Mouse (Mus musculus) intestine, embryonic 16.5 days (tissue): ENCODE measurements at regions not wholly inside any gene's neighbourhood (a gene's known extent, or its start where the extent isn't known, plus 50 kb on each side); places are given as distances from the start of the nearest gene placed in this dataset.

Source experiments
- ATAC-seq: fragments of 200-750 bp; cut with Nextera tagmentation; 2 replicates; pipeline ENCODE4 v1.8.0; 2017; ENCODE audit warnings: moderate TSS enrichment, moderate library complexity
- H3K27ac ChIP-seq: fragments of 300-500 bp; sonication (generic); 2 replicates; pipeline ENCODE4 v1.5.1; 2014; ENCODE audit warnings: mild to moderate bottlenecking, low read length
- H3K27me3 ChIP-seq: fragments of 300-500 bp; sonication (generic); replicated peaks from 2 replicates; pipeline ENCODE4 v1.6.1; 2014; ENCODE audit warnings: low read length, control low read depth, mixed read lengths; ENCODE audit not compliant: control insufficient read depth, insufficient read depth
- H3K36me3 ChIP-seq: fragments of 300-500 bp; sonication (generic); 2 replicates; pipeline ENCODE4 v1.6.1; 2014; ENCODE audit warnings: low read length, control low read depth; ENCODE audit not compliant: control insufficient read depth, insufficient read depth
- H3K4me1 ChIP-seq: fragments of 300-500 bp; sonication (generic); 2 replicates; pipeline ENCODE4 v1.6.1; 2014; ENCODE audit warnings: low read length, control low read depth, mixed read lengths; ENCODE audit not compliant: control insufficient read depth, insufficient read depth
- H3K4me2 ChIP-seq: fragments of 300-500 bp; sonication (generic); 2 replicates; pipeline ENCODE4 v1.6.1; 2014; ENCODE audit warnings: low read depth, low read length, control low read depth
- H3K4me3 ChIP-seq: fragments of 300-500 bp; sonication (generic); 2 replicates; pipeline ENCODE4 v1.5.1; 2014; ENCODE audit warnings: mild to moderate bottlenecking, low read length
- H3K9ac ChIP-seq: fragments of 300-500 bp; sonication (generic); 2 replicates; pipeline ENCODE4 v1.6.1; 2014; ENCODE audit warnings: low read depth, low read length
- H3K9me3 ChIP-seq: fragments of 300-500 bp; sonication (generic); 2 replicates; pipeline ENCODE4 v1.6.1; 2016; ENCODE audit warnings: low read length, control low read depth; ENCODE audit not compliant: control insufficient read depth
- WGBS: fragments of 180-500 bp; shearing (Covaris S2); extraction: QIAGEN DNeasy Blood & Tissue Kit; methylation state at CpG from one replicate; pipeline ENCODE4 v1.1.7; 2014; 5-methylcytosine and 5-hydroxymethylcytosine counted together

- WGBS: 80% methylated on average over 5 of the region's 5 CpGs
- Histone ChIP-seq H3K36me3 (no peaks in the 10 kb centered on the region), H3K4me2 (no peak overlapping the region), H3K9ac (no peak overlapping the region), H3K27me3 (no peaks in the 10 kb centered on the region), H3K9me3 (no peaks in the 10 kb centered on the region), H3K27ac (no peak overlapping the region), H3K4me3 (no peak overlapping the region), H3K4me1 (0 out of 2 replicates have a peak, but pooled peaks cover 2% of the 10 kb centered on the region)
- ATAC-seq: no peak
Observed at GRCm38 (mm10) chr3:18640286-18640685, 692.1 kb downstream of the Cypt12 start.

- Histone ChIP-seq H3K4me1 (0 out of 2 replicates have a peak, but pooled peaks cover 2% of the 10 kb centered on the region), H3K9me3 (no peaks in the 10 kb centered on the region), H3K9ac (no peak overlapping the region), H3K36me3 (no peaks in the 10 kb centered on the region), H3K27me3 (no peaks in the 10 kb centered on the region), H3K27ac (no peak overlapping the region), H3K4me3 (no peak overlapping the region), H3K4me2 (no peak overlapping the region)
- WGBS: 76% methylated on average over 1 of the region's 1 CpGs
- ATAC-seq: no peak
Observed at GRCm38 (mm10) chr3:18641688-18642087, 693.5 kb downstream of the Cypt12 start.

- 60% methylated on average over 4 of the region's 4 CpGs for WGBS
- Histone ChIP-seq H3K4me3 (no peak overlapping the region), H3K27me3 (no peaks in the 10 kb centered on the region), H3K4me2 (no peak overlapping the region), H3K4me1 (0 out of 2 replicates have a peak, but pooled peaks cover 2% of the 10 kb centered on the region), H3K27ac (no peak overlapping the region), H3K36me3 (no peaks in the 10 kb centered on the region), H3K9me3 (no peaks in the 10 kb centered on the region), H3K9ac (no peak overlapping the region)
- ATAC-seq: no peak
Observed at GRCm38 (mm10) chr3:18643408-18644035, 695.3 kb downstream of the Cypt12 start.

GRCm38 (mm10) chr3:18645481-18645880 is 697.3 kb downstream of the Cypt12 start:
- H3K4me3 ChIP-seq: no peak overlapping the region
- no peak overlapping the region for H3K4me2 ChIP-seq
- H3K27ac ChIP-seq: no peak overlapping the region
- 70% methylated on average over 7 of the region's 7 CpGs for WGBS
- H3K36me3 ChIP-seq: no peaks in the 10 kb centered on the region
- H3K9me3 ChIP-seq: no peaks in the 10 kb centered on the region
- 0 out of 2 replicates have a peak, but pooled peaks cover 2% of the 10 kb centered on the region for H3K4me1 ChIP-seq
- H3K9ac ChIP-seq: no peak overlapping the region
- ATAC-seq: no peak
- no peaks in the 10 kb centered on the region for H3K27me3 ChIP-seq

- Histone ChIP-seq H3K4me2 (no peak overlapping the region), H3K4me3 (no peak overlapping the region), H3K4me1 (0 out of 2 replicates have a peak, but pooled peaks cover 2% of the 10 kb centered on the region), H3K9me3 (no peaks in the 10 kb centered on the region), H3K27me3 (no peaks in the 10 kb centered on the region), H3K9ac (no peak overlapping the region), H3K27ac (no peak overlapping the region), H3K36me3 (no peaks in the 10 kb centered on the region)
- WGBS: 78% methylated on average over 7 of the region's 7 CpGs
- no peak for ATAC-seq
Observed at GRCm38 (mm10) chr3:18645927-18646326, 697.7 kb downstream of the Cypt12 start.

- no peaks in the 10 kb centered on the region for H3K9me3 ChIP-seq
- WGBS: 78% methylated on average over 1 of the region's 1 CpGs
- H3K36me3 ChIP-seq: no peaks in the 10 kb centered on the region
- no peak overlapping the region for H3K27ac ChIP-seq
- H3K4me1 ChIP-seq: no peaks in the 10 kb centered on the region
- H3K9ac ChIP-seq: no peak overlapping the region
- no peak for ATAC-seq
- H3K27me3 ChIP-seq: no peaks in the 10 kb centered on the region
- H3K4me3 ChIP-seq: no peak overlapping the region
- H3K4me2 ChIP-seq: no peak overlapping the region
Observed at GRCm38 (mm10) chr3:18653557-18653956, 705.3 kb downstream of the Cypt12 start.

- Histone ChIP-seq H3K27me3 (no peaks in the 10 kb centered on the region), H3K4me3 (no peak overlapping the region), H3K9me3 (no peaks in the 10 kb centered on the region), H3K4me2 (no peak overlapping the region), H3K9ac (no peak overlapping the region), H3K4me1 (no peaks in the 10 kb centered on the region), H3K36me3 (no peaks in the 10 kb centered on the region), H3K27ac (no peak overlapping the region)
- WGBS: 56% methylated on average over 2 of the region's 2 CpGs
- ATAC-seq: no peak
Observed at GRCm38 (mm10) chr3:18665738-18666137, 717.5 kb downstream of the Cypt12 start.

- H3K4me1 ChIP-seq: no peaks in the 10 kb centered on the region
Observed at GRCm38 (mm10) chr3:18667726-18668125, 719.5 kb downstream of the Cypt12 start.

GRCm38 (mm10) chr3:18668936-18669335 is 720.7 kb downstream of the Cypt12 start:
- WGBS: 62% methylated on average over 3 of the region's 3 CpGs
- no peak for ATAC-seq
- H3K4me3 ChIP-seq: no peak overlapping the region
- no peak overlapping the region for H3K27ac ChIP-seq
- H3K4me1 ChIP-seq: no peaks in the 10 kb centered on the region
- H3K9me3 ChIP-seq: no peaks in the 10 kb centered on the region
- H3K4me2 ChIP-seq: no peak overlapping the region
- H3K36me3 ChIP-seq: no peaks in the 10 kb centered on the region
- H3K27me3 ChIP-seq: no peaks in the 10 kb centered on the region
- no peak overlapping the region for H3K9ac ChIP-seq

More at GRCm38 (mm10) chr3:18667726-18668125, 719.5 kb downstream of the Cypt12 start:
- H3K27ac ChIP-seq: no peak overlapping the region
- no peak overlapping the region for H3K4me3 ChIP-seq
- H3K9me3 ChIP-seq: no peaks in the 10 kb centered on the region
- 84% methylated on average over 4 of the region's 4 CpGs for WGBS
- H3K4me2 ChIP-seq: no peak overlapping the region
- no peaks in the 10 kb centered on the region for H3K27me3 ChIP-seq
- no peak overlapping the region for H3K9ac ChIP-seq
- ATAC-seq: no peak
- no peaks in the 10 kb centered on the region for H3K36me3 ChIP-seq

- WGBS: 68% methylated on average over 5 of the region's 5 CpGs
- no peak overlapping the region for H3K27ac ChIP-seq
- no peaks in the 10 kb centered on the region for H3K9me3 ChIP-seq
- no peak overlapping the region for H3K4me3 ChIP-seq
- no peaks in the 10 kb centered on the region for H3K36me3 ChIP-seq
- H3K9ac ChIP-seq: no peak overlapping the region
- no peaks in the 10 kb centered on the region for H3K27me3 ChIP-seq
- H3K4me2 ChIP-seq: no peak overlapping the region
- H3K4me1 ChIP-seq: no peaks in the 10 kb centered on the region
- ATAC-seq: no peak
Observed at GRCm38 (mm10) chr3:18670203-18670700, 722.0 kb downstream of the Cypt12 start.
